Mouse (Mus musculus) midbrain, embryonic 10.5 days (tissue): ENCODE measurements around the gene Ppp2r5c. TPM values are rescaled to one million over a fixed set of nuclear protein-coding genes. Genes with fewer than 3 reads are reported as not detected.

ENCODE experiments used
- DNase-seq: peaks from one replicate; pipeline ENCODE4 v3.0.0-alpha.2; 2017; ENCODE audit warnings: low spot score
- H3K27ac ChIP-seq: fragments of 300-500 bp; sonication (generic); replicated peaks from 2 replicates; pipeline ENCODE4 v1.5.1; 2016; ENCODE audit warnings: mild to moderate bottlenecking
- H3K27me3 ChIP-seq: fragments of 300-500 bp; sonication (generic); 2 replicates; pipeline ENCODE4 v1.6.1; 2016; ENCODE audit warnings: low read depth, mild to moderate bottlenecking; ENCODE audit not compliant: poor library complexity, severe bottlenecking
- H3K36me3 ChIP-seq: fragments of 300-500 bp; sonication (generic); 2 replicates; pipeline ENCODE4 v1.6.1; 2016; ENCODE audit warnings: mild to moderate bottlenecking, moderate library complexity
- H3K4me1 ChIP-seq: fragments of 300-500 bp; sonication (generic); 2 replicates; pipeline ENCODE4 v1.6.1; 2016
- H3K4me3 ChIP-seq: fragments of 300-500 bp; sonication (generic); 2 replicates; pipeline ENCODE4 v1.5.1; 2016; ENCODE audit warnings: mild to moderate bottlenecking, moderate library complexity
- H3K9me3 ChIP-seq: fragments of 300-500 bp; sonication (generic); replicated peaks from 2 replicates; pipeline ENCODE4 v1.6.1; 2016; ENCODE audit warnings: mild to moderate bottlenecking
- WGBS: fragments of 180-500 bp; shearing (Covaris S2); methylation state at CpG from one replicate; pipeline ENCODE4 v1.1.7; 2016; 5-methylcytosine and 5-hydroxymethylcytosine counted together
- polyA plus RNA-seq: library from polyadenylated mRNA; unstranded; fragments of >200 nt; fragmentation: Nextera tagmentation; extraction: Ambion mirVana; gene quantifications from 2 replicates; pipeline ENCODE4 v1.2.1, GENCODE M21; 2016

The Ppp2r5c gene
- polyA plus RNA-seq, 1 experiment from 2014 or later: 142 TPM

DNA sequence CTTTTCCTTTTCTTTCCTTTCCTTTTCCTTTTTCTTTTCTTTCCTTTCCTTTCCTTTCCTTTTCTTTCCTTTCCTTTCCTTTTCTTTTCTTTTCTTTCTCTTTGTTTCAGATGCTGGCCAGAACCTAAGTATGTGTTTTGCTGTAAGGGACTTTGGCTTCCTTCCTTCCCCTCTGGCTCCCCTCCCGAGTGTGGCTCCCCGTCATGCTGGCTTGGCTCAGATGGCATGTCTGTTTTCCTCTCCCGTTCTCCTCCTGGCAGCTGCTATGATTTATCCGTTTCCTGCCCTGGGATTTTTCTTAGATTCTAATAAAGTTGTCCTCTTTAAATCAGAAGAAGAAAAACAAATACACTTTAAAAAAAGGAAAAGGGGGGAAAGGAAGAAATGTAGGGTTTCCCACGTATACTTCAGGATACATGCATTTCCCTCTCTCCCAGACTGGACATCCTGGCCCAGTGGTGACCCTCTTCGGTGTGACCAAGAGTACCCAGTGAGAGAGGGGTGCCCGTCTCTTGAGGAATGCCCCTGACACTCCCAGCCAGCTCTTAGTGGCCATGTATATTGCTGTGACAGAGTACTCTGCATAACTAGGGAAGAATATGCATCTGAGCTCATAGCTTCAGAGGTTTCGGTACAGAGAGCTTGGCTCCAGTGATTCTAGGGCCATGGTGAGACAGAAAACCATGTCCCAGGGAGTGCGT is 63.4 kb downstream of the Ppp2r5c start:
- Histone ChIP-seq H3K27ac (no peak overlapping the region), H3K36me3 (peaks cover 13% of the 10 kb centered on the region; the same call in 1 of the 2 replicates), H3K4me1 (peaks cover 17% of the 10 kb centered on the region), H3K4me3 (no peak overlapping the region), H3K27me3 (no peaks in the 10 kb centered on the region), H3K9me3 (no peaks in the 10 kb centered on the region)
- 84% methylated on average over 9 of the region's 9 CpGs for WGBS
- no peak for DNase-seq

DNA sequence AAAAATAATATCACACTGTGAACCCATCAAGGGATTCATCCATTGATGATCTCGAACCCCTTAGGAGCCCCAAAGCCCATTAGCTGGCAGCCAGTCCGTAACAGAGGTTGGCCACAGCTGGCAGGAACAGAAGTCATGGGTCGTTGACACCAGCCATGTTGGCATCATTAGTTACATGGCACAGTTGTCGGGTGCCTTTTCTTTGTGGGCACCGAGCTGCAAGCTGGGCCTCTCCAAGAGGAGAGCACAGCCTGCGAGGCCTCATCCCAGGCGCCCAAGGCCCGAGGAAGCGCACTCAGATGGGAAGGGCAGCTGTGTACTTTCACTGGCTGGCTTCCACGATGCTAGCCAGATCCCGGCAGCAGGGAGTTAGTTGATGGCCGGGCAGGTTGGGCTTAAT is 64.3 kb downstream of the Ppp2r5c start:
- Histone ChIP-seq H3K27ac (no peak overlapping the region), H3K9me3 (no peaks in the 10 kb centered on the region), H3K4me1 (peaks cover 17% of the 10 kb centered on the region)

DNA sequence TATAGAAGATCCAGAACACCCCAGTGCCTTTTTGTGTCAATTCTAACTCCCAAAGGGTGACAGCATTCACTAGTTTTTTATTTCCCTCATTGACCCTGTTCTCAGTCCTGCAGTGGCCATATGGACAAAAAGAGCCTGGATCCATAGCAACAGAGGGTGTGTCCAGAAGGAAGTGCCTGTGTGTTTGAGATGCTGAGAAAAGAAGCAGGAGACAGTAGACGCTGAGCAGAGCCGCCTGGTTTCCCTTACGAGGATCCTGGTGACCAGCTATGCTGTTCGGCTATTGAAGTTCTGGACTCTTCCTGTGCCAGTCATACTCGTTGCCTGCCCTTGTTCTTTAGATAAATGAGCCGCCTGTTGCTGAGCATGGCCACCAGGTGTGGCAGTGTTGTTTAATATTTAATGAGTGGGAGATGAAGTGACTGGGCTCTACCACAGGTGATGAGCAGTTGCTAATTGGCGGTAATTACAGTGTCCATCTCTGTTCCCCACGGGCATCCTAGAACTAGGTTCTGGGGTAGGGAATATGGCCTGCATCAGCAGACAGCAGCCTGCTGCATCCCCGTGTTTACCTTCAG is 65.0 kb downstream of the Ppp2r5c start:
- Histone ChIP-seq H3K4me3 (no peak overlapping the region), H3K9me3 (no peaks in the 10 kb centered on the region), H3K27ac (no peak overlapping the region), H3K36me3 (peaks cover 16% of the 10 kb centered on the region), H3K4me1 (peaks cover 14% of the 10 kb centered on the region), H3K27me3 (no peaks in the 10 kb centered on the region)
- WGBS: 87% methylated on average over 9 of the region's 9 CpGs
- DNase-seq: no peak

More for the DNA sequence above, 64.3 kb downstream of the Ppp2r5c start:
- Histone ChIP-seq H3K4me3 (no peak overlapping the region), H3K36me3 (peaks cover 13% of the 10 kb centered on the region; the same call in 1 of the 2 replicates), H3K27me3 (no peaks in the 10 kb centered on the region)
- WGBS: 92% methylated on average over 12 of the region's 12 CpGs
- no peak for DNase-seq

DNA sequence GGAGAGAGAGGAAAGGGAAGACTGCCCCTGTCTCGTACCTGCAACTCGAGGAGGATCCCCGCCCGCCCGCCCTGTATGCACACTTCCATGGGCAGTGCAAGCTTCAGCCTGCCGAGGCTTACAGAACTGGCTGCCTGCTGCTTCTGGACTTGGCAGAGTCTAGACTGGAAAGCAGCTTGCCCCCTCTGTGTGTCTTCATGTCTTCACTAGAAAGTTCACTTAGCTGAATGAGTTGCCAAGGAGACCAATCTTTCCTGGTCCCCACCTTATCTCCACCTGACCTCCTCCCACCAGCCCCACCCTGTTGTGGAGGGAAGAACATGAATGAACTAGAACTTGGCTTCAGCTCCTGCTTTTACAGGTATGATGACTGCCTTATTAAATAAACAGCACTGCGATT is 66.0 kb downstream of the Ppp2r5c start:
- peaks cover 9% of the 10 kb centered on the region for H3K4me1 ChIP-seq
- WGBS: 94% methylated on average over 7 of the region's 7 CpGs
- peaks cover 2% of the 10 kb centered on the region; the same call in 1 of the 2 replicates for H3K9me3 ChIP-seq
- no peak for DNase-seq
- no peaks in the 10 kb centered on the region for H3K27me3 ChIP-seq
- no peak overlapping the region for H3K4me3 ChIP-seq
- H3K36me3 ChIP-seq: peaks cover 25% of the 10 kb centered on the region
- no peak overlapping the region for H3K27ac ChIP-seq

- no peaks in the 10 kb centered on the region for H3K27me3 ChIP-seq
- WGBS: 96% methylated on average over 8 of the region's 8 CpGs
These were observed 68.8 kb downstream of the Ppp2r5c start for GRCm38 (mm10) chr12:110515676-110516075.

DNA sequence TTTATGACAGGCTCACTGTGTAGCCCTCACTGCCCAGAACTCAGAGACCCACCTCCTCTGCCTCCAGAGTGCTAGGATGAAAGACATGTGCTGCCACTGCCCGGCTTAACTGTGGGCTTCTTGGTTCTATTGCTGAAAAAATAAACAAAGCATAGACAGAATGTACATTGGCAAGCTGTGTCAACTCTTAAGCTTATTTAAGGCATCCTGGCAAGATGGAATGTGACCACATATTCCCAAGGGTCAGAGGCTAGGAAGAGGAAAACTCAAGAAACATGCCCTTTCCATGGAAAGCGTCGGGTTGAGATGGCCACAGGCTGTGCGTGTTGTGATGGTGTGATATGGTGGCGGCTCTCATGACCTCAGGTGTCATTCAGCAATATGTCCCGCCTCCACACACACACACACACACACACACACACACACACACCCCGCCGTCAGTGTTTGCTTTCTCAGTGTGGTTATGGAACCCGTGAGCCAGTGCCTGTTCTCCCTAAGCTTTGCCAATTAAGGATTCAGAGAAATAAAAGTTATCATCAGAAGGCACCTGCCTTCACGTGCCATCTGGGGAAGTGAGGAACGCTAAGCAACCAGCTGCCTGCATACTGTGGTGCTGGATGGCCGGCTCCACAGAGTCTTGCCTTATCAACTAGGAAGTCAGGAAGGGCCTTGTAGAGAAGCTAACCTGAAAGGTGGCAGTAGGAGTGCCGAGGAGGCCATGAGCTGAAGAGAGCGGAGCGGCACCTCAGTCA is 73.5 kb downstream of the Ppp2r5c start:
- Histone ChIP-seq H3K4me1 (no peaks in the 10 kb centered on the region), H3K27ac (no peak overlapping the region), H3K27me3 (no peaks in the 10 kb centered on the region), H3K4me3 (no peak overlapping the region), H3K36me3 (peaks cover 51% of the 10 kb centered on the region), H3K9me3 (peaks cover 3% of the 10 kb centered on the region; the same call in 1 of the 2 replicates)
- no peak for DNase-seq
- 82% methylated on average over 15 of the region's 15 CpGs for WGBS

More at GRCm38 (mm10) chr12:110515676-110516075, 68.8 kb downstream of the Ppp2r5c start:
- peaks cover 29% of the 10 kb centered on the region for H3K36me3 ChIP-seq
- no peak for DNase-seq
- peaks cover 3% of the 10 kb centered on the region; the same call in 1 of the 2 replicates for H3K9me3 ChIP-seq
- no peak overlapping the region for H3K27ac ChIP-seq
- H3K4me3 ChIP-seq: no peak overlapping the region
- H3K4me1 ChIP-seq: no peaks in the 10 kb centered on the region

DNA sequence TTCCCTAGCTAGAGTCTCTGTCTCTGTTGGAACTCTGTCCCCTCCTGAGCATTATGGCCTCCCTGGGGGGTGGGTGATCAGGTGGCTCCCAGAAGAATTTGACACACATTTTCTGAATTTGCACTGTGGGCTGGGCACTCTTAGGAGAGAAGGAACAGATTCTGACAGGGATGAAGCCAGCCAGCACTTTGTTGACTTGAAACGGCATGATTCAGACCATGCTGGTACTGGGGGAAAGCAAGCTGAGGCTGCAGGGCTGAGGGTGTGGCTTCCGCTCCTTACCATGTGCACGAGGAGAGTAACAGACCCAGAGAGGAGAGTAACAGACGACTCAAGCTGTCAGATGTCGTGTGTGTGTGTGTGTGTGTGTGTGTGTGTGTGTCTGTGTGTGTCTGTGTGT is 76.6 kb downstream of the Ppp2r5c start:
- H3K4me1 ChIP-seq: no peaks in the 10 kb centered on the region
- no peak for DNase-seq
- WGBS: 87% methylated on average over 5 of the region's 5 CpGs
- peaks cover 41% of the 10 kb centered on the region for H3K36me3 ChIP-seq
- H3K27me3 ChIP-seq: no peaks in the 10 kb centered on the region
- H3K4me3 ChIP-seq: no peak overlapping the region
- H3K27ac ChIP-seq: no peak overlapping the region
- no peaks in the 10 kb centered on the region for H3K9me3 ChIP-seq

DNA sequence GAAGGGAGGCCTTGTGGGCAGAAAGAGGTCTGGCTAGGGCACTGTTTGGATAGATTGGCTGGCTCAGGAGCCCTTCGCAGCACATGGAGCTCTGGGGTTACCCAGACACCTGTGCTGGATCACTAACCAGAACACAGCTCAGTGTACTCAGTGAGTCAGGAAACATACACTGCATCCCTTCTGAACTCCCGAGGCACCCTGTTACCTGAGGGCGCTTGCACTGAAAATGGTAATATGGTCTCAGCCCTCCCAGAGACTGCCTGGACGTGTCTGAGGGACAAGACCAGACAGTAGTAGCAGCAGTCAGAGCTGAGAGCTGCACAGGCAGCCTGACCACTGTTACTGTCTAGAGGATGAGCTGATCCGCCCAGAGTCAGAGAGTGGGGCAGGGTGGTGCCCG is 85.8 kb downstream of the Ppp2r5c start:
- H3K4me1 ChIP-seq: no peaks in the 10 kb centered on the region
- H3K4me3 ChIP-seq: no peak overlapping the region
- no peaks in the 10 kb centered on the region for H3K27me3 ChIP-seq
- no peaks in the 10 kb centered on the region for H3K9me3 ChIP-seq
- WGBS: 90% methylated on average over 6 of the region's 6 CpGs
- H3K36me3 ChIP-seq: peaks cover 12% of the 10 kb centered on the region
- no peak for DNase-seq
- H3K27ac ChIP-seq: no peak overlapping the region

DNA sequence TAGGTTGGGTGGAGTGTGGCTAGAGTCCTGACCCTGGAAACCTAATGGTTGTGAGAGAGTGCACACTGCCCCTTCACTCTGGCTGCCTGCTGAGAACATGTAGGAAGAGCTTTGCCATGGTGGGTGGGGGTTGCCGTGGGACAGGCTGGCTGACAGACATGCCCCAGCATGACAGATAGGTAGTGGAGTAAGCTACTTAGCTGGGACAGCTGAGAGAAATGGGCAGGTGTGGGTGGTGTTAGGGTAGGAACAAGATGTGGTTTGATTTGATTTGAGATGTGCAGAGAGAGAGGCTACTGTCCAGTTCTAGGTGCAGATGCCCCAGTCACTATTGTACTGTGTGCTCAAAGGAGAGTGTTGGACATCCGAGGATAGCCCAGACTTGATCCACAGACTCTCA is 86.2 kb downstream of the Ppp2r5c start:
- Histone ChIP-seq H3K36me3 (peaks cover 11% of the 10 kb centered on the region), H3K9me3 (no peaks in the 10 kb centered on the region), H3K4me3 (no peak overlapping the region), H3K27me3 (no peaks in the 10 kb centered on the region), H3K4me1 (no peaks in the 10 kb centered on the region), H3K27ac (no peak overlapping the region)
- 82% methylated on average over 2 of the region's 2 CpGs for WGBS
- no peak for DNase-seq

- H3K4me3 ChIP-seq: no peak overlapping the region
- no peaks in the 10 kb centered on the region for H3K9me3 ChIP-seq
- no peak for DNase-seq
- no peak overlapping the region for H3K27ac ChIP-seq
- H3K27me3 ChIP-seq: no peaks in the 10 kb centered on the region
- peaks cover 11% of the 10 kb centered on the region for H3K36me3 ChIP-seq
- 97% methylated on average over 3 of the region's 3 CpGs for WGBS
- no peaks in the 10 kb centered on the region for H3K4me1 ChIP-seq
These were observed 86.9 kb downstream of the Ppp2r5c start for GRCm38 (mm10) chr12:110533832-110534231.

DNA sequence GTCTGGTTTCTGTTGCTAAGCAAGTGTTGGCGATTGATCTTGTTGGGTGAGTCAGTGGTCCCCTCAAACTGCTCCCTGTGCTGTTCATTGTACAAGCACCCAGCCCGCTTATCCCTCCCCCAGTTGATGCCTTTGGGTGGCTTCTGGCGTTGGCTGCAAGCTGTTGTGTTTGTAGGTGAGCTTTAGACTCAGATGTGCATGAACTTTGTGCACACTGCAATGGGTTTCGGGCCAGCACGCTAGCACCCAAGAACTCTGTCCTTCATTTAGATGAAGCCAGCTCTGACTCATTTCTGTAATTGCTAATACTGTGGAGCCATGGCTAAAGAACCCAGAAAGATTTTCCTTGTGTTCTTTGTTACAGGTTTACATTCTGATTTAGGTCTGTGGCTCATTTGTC is 88.4 kb downstream of the Ppp2r5c start:
- no peaks in the 10 kb centered on the region for H3K9me3 ChIP-seq
- no peak overlapping the region for H3K27ac ChIP-seq
- no peaks in the 10 kb centered on the region for H3K27me3 ChIP-seq
- DNase-seq: no peak
- no peak overlapping the region for H3K4me3 ChIP-seq
- peaks cover 7% of the 10 kb centered on the region for H3K36me3 ChIP-seq
- H3K4me1 ChIP-seq: no peaks in the 10 kb centered on the region
- 93% methylated on average over 5 of the region's 5 CpGs for WGBS

- Histone ChIP-seq H3K4me3 (no peak overlapping the region), H3K36me3 (peaks cover 2% of the 10 kb centered on the region; the same call in 1 of the 2 replicates), H3K9me3 (no peaks in the 10 kb centered on the region), H3K27ac (no peak overlapping the region), H3K27me3 (no peaks in the 10 kb centered on the region), H3K4me1 (peaks cover 16% of the 10 kb centered on the region)
- 95% methylated on average over 8 of the region's 8 CpGs for WGBS
- DNase-seq: no peak
These were observed 90.8 kb downstream of the Ppp2r5c start for GRCm38 (mm10) chr12:110537751-110538150.

DNA sequence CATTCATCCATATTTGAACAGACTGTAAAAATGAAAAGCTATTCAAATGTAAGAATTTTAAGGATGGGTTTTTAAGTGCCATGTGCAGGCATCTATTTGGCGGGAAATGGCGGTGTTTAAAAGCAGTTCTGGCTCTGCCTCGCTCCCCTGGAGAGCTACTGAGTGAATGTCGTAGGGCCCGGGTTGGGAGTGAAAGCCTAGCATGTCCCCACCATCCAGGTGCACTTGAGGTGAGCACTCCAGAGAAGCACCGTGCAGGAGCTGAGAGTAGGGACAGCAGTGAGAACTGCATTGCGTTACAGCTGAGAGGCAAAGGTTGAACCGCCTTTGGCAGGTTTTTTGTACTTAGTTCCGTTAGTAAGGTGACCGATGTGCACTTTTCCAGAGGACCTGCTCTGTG is 92.4 kb downstream of the Ppp2r5c start:
- Histone ChIP-seq H3K4me3 (no peak overlapping the region), H3K4me1 (peaks cover 16% of the 10 kb centered on the region), H3K9me3 (no peaks in the 10 kb centered on the region), H3K27me3 (no peaks in the 10 kb centered on the region), H3K36me3 (peaks cover 4% of the 10 kb centered on the region), H3K27ac (no peak overlapping the region)
- WGBS: 94% methylated on average over 10 of the region's 10 CpGs
- no peak for DNase-seq
